13 mouse cellular contexts compared by ENCODE assay signal in genomic region chr4:53461026-53461425, GRCm38 (mm10).
"Had no signal": no experiment of that assay in that cellular context is flagged by ENCODE, and none has a peak within 500 bp of the region (broad histone marks: within the 10 kb centered on the region; RNA-seq: fewer than 3 reads in every experiment).

No protein-coding gene starts in this region.

- ATAC-seq: midbrain, embryonic 16.5 days had no signal

- DNase-seq: kidney, postnatal 14 days; left cerebral cortex, postnatal 4 days; lung, adult 18-20 months; retina, postnatal 1 day; right cerebral cortex, postnatal 4 days; spleen, adult 18-20 months; thymus, adult 18-20 months; thymus, postnatal 4 days had no signal

- H3K27ac ChIP-seq: limb, embryonic 13.5 days; liver, embryonic 14.5 days; midbrain, embryonic 12.5 days; neural tube, embryonic 13.5 days had no signal

- H3K4me3 ChIP-seq: limb, embryonic 13.5 days; midbrain, embryonic 12.5 days; neural tube, embryonic 13.5 days had no signal
